Mouse (Mus musculus): ENCODE results near the gene Plekhb1. TPM values are rescaled to one million over a fixed set of nuclear protein-coding genes. Genes with fewer than 3 reads are reported as not detected.

The Plekhb1 gene
- total RNA-seq, 4 experiments from 2014 or later = 85.9 to 102 (median 98.0) TPM

DNA sequence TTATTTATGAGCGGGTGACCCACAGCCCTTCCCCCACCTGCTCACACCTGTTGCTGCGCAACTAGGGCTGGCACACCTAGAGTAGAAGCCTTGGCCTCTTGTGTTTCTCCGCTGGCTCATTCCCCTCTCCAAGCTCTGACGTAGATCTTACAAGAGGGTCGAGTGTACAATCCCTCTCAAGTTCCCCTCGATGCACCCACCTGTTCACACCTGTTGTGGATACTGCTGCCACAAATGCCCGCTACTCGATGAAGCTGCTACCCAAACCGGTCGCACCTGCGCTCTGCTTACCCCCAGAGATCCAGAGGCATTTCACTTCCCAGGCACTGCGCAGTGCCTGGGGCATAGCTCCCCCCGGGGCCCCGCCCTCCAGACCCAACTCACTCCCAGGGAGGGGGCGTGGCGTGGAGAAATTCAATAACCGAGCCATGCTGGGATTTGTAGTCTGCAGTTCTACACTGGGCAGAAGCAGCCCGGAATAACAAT, 4.1 kb downstream of the Plekhb1 start:
- peak; percentile 48 to 61 for DNase-seq (ENCODE audit: low spot score in 2 of 2)

DNA sequence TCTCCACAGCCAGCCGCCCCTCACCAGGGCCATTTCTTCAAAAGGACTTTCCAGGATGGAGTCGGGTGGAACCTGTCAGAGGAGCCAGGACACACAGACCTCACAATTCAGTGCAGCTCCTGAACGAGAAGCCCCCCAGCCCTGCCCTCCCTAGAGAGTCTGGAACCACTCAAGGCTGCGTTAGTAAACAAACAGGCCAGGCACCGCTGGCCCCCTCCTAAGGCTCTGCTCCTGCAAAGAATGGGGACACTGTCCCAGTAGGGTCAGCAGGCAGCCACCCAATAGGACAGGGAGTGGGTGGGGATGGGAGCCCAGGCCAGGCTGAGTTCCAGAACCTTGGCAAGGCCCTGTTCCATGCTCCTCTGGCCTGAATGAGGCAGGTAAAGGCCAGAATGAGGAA, 5.5 kb downstream of the Plekhb1 start:
- peak in 1 of 2 experiments; percentile 8 for DNase-seq (ENCODE audit: low spot score in 2 of 2)

DNA sequence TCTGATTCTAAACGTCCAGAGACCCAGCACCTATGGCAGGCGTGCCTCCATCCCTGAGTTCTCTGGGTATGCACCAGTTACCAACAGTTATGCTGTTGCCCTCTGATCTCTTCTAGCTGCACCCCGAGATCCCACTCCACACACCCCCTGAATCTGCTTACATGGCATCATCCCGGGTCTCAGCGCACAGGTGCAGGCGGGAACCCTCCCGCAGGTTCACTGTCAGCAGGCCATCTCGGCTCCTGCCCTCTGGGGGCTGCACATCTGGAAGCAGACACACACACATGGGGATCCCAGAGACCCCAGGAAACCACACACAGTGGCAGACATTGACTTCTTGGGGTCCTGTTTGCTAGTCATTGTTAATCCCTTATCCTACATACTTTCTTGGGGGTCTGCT, 7.8 kb downstream of the Plekhb1 start:
- no peak for DNase-seq (ENCODE audit: low spot score in 2 of 2)

DNA sequence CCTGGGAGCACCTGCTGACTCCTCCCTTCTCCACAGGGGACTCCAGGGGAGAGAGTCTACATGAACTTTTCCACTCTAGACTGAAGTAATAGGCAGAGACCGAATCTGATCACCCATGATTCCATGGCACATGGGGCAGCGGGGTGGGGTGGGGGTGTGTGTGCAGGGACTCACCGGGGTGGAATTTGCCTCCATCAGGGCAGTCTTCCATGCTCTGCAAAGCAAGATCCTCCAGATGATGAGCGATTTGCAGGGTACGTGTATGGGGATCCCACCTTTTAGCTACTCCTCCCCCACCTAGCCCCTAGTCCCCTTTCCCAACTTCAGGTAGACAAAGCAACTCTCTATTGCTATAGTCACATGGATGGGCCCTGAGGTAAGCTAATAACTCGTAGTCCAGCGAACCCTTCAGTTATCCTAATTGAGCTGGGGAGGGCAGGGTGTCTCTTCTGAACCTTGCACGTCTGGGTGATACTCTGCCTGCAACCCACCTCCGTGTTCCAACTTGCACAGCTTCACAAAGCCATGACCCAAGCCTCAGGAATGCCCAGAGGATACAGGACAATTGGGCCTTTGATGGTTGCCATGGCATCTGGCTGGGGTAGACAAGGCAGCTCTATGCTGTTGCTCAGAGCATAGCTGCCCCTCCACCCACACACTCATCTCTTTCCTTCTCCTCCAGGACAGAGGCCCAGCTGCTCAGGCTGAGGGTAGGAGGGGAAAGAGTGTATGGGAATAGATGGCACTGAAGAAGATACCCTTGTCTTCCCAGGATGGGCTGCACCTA, 8.5 kb downstream of the Plekhb1 start:
- DNase-seq (ENCODE audit: low spot score in 2 of 2) = no peak

DNA sequence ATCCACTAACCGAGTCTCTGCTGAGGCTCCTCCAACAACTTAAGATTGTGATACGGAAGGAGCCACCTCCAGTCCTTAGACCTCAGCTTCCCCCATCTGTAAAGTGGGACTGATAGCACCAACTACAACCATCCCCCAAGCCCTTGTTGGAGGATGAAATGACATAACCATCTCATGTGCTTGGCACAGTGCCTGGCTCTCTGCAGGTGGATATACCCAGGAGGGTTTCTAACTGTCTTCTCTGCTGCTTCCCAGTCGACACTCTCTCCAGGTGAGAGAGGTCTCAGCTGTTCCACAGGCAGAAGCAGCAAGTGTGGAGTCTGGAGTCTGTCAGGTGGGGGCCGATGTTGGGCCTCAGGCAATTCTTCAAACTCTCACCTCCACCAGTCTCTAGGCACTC, 11.2 kb downstream of the Plekhb1 start:
- no peak for DNase-seq (ENCODE audit: low spot score in 2 of 2)

DNA sequence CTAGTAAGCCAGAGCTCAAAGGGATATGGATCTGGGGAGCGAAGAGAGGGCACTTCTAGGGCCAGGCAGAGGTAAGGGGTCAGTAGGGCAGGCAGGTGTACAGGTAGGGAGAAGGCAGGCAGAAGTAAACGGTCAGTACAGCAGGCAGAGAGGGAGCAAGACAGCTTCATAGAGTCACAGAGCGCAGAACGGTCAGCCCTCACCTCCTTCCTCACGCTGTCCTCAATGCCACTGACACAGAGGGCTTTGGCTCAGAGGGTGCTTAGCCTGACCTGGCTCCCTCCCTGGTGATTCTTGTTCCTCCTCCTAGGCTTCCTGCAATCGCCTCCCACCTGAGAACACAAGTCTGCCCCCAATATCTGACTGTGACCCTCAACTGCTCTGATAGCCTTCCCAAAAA, 11.8 kb downstream of the Plekhb1 start:
- DNase-seq (ENCODE audit: low spot score in 2 of 2) = no peak

DNA sequence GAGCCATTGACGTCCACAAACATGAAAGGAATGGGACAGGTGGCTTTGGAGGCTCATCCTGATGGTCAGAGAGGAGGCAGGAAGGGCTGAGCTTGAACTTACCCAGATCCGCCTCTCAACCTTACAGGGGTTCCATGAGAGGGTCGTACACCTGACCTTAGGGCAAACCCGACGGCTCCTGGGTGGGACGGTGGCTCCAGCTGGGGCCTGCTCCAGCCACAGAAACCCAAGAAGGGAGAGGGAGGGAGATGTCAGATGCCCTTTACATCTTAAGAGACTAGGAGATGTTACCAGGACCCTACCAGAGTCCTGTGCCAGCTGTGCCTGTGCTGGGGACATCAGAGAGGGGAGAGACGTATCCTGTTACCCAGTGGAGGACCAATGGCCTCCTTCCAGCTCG, 12.4 kb downstream of the Plekhb1 start:
- DNase-seq (ENCODE audit: low spot score in 2 of 2) = no peak

DNA sequence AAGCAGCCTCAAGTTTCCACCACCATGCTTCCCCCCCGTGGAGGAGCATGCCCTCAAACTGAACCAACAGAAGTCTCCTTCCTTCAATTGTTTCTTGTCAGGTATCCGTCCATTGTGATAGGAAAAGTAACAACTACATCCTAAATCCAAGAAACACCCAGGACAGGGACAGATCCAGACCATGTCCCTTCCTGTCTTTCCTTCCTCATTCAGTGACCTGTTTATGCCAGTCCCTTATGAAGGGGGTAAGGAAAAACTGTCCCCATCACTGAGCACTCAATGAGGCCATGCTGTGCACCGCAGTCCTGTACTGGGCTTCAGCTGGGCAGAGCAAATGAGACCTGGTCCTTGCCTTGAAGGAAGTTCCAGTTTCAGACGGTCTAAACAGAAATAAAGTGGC, 13.1 kb downstream of the Plekhb1 start:
- no peak for DNase-seq (ENCODE audit: low spot score in 2 of 2)

DNA sequence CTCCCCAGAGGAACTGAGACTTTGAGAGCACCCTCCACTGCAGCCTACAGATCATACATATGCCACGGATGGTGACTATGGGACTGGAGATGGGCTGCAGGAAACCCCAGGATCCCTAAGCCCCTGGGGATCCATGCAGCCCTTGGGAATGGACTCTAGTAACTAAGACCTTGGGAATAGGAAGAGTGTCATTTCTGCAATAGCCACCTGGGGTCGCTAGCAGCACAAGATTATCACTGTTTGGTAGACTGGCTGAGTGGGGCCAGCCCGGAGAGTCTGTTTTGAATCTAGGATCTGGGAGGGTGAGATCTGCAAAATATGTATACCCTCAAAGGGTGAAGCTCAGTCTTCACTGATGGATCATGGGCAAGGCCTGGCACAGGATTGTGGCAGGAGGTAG, 17.1 kb downstream of the Plekhb1 start:
- peak; percentile 62 to 67 for DNase-seq (ENCODE audit: low spot score in 2 of 2)

DNA sequence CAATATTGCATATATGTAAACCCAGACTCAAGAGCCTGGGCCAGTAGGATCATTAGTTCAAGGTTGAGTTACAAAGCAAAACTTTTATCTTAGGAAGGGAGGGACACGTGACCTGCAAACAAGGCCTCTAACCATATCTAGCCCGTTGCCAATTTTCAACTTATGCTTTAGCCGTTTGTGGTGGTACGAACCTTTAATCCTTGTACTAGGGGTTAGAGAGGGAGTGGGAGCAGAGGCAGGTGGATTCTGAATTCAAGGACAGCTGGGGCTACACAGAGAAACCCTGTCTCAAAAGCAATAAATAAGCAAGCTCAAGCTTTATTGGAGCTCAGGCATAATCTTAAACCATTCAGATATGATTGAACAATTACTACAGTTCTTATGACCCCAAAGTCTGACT, 19.8 kb downstream of the Plekhb1 start:
- no peak for DNase-seq (ENCODE audit: low spot score in 2 of 2)

DNA sequence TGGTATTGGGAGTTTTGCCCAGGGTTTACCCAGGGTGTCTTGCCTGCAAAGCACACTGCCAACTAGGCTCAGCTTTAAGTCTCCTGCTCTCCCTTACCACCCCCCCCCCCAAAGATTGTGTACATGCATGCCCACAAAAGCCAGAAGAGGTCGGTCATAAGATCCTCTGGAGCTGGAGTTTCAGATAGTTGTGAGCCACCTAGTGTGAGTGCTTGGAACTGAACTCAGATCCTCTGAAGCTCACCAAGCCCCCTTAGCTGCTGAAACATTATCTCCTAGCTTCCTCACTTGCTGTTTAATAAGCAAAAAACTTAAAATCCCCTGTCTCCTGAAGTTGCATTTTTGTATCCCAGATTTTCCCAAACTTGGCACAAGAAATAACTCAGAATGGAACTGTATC, 24.6 kb downstream of the Plekhb1 start:
- no peak for DNase-seq (ENCODE audit: low spot score in 2 of 2)

DNA sequence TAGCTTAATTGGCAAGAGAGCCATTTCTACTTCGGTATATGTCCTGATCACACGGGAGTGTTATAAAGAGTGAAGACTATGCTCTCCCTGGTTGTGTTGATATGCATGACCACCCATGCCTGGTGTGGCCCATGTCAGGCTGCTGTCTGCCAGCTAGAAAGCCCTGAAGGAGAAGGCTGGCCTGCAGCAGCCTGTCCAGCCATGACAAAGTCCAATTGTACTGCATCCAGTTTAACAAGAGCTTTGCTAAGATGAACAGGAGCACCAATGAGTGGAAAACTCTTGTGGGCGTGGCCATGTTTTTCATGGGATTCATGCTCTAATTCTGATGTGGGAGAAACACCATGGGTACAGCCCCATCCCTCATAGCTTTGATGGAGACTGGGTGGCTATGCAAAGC, 37.7 kb downstream of the Plekhb1 start:
- no peak for DNase-seq (ENCODE audit: low spot score in 2 of 2)

DNA sequence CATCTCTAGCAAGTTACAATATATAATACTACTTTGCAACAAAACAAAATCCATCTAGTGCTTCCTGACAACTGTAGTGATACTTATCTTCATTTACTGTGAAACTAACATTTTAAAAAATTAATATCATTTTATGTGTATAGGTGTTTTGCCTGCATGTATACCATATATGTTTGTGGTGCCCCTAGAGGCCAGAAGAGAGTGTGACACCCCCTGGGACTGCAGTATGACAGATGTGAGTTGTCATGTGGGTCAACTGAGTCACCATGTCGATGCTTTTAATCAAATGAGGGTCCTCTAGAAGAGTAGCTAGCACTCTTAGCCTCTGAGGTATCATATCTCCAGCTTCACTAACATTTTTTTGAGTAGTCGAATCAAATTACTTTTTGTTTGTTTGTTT, 39.9 kb downstream of the Plekhb1 start:
- DNase-seq (ENCODE audit: low spot score in 2 of 2) = no peak

DNA sequence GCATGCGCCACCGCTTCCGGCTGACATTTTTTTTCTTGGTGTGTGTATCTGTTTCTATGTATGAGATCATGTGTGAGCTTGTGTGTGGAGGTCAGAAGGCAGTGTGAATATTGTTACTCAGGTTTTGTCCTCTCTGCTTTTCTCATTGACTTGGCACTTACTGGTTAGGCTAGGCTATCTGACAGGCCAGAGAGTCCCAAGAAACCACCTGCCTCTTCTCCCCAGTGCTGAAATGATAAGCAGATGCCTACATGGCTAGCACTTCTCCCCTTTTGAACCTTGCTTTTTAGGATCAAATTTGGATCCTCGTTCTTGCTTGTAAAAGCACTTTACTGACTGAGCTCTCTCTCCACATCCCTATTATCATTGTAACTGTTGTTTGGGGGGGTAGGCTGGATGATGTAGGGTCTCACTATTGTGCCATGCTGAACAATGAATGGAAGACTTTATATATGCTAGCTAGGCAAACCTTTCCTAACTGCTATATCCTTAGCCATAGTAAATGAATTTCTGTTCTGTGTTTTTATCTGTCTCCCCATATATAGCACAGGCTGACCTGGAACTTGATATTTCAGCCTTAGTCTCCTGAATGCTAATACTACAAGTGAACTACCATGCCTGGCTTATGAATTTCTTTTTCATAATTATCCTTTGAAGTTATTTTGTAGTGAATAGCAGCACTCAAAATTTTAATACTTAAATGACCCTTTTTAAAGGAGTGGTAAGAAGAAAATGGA, 45.9 kb downstream of the Plekhb1 start:
- no peak for DNase-seq (ENCODE audit: low spot score in 2 of 2)

DNA sequence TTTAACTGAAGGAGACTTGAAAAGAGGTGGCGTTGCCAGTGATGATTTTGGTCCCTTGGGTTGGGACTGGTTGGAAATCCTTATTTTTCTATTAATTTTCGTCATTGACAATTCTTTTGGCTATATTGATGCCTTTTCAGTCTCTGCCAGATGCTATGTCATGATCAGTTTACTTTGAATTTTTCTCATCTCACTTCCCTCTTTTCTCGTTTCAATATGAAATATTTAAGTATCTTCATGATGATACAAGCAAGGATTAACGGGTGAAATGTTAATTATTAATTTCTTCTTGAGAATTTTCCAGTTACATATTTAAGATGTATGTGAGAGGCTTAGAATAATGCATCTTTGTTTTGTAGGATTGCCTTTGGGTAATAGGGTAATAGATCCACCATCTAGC, 53.3 kb downstream of the Plekhb1 start:
- DNase-seq (ENCODE audit: low spot score in 2 of 2) = no peak

DNA sequence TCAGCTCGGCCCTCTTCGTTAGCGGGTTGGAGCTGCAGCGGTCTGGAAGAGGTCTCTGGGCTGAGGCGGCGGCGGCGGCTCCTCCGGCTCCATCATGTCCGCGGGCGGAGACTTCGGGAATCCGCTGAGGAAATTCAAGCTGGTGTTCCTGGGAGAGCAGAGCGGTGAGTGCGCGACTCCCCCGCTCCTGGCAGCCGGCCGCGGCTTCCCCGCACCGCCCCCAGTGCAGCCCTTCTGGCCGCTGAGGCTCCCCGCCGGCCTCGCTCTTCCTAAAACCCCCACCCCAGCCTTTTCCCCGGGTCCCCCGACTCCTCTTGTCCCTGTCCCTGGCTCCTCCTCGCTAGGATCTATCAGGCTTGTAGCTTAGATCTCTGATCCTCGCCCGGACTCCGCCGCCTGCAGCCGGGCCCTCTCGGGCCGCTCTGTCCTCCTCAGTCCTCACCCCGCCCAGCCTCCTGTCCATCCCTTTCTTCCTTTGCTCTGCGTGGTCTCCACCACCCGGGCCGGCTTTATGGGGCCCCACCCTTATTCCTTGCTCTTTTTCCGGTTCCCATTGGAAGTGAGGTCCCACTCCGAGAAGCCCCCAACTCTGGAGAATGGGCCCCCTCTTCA, 54.0 kb downstream of the Plekhb1 start, which contains the start of gene Mrpl48:
Mrpl48 (minus strand) TSS at position 172 of the 612 bp plus-strand sequence.
- peak; percentile 46 to 55 for DNase-seq (ENCODE audit: low spot score in 2 of 2)

DNA sequence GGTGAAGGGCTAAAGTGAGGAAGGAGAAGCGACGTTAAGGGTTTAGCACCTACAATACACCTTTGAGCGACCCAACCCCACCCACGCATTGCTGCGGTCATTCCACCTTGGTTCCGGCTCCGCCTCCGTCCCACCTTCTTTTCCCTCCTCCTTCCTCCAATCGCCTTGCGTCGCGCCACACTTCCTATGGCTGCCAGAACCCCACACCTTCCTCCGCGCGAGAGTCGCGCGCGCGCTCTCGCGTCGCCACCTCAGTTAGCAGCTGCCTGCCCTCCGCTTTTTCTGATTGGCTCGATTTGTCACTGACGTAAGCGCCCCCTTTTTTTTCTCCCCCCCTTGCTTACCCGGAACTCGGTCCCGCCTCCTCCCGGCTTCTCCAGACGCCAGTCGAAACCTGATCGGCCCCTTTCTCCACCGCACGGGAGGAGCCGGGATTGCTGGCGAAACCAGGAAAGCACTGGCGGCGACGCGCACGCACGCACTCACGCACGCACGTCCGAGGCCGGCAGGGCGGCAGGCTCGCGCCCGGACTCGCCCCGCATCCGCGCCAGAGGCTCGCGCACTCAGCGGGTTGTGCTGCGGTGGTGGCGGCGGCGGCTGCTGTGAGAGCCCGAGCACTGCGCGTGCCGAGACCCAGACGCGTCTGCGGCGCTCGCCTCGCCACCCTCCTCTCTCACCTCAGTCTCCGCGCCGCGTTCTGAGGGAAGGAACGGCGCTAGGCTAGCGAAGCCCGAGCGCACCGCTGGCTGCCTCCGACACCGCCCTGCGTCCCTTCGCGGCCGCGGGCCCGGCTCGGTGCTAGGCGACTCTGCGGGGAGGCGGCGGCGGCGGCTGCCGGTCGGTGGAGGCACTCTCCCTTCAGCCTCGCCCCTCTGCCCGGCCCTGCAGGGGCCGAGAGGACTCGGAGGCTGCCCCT, 54.7 kb downstream of the Plekhb1 start, which contains the start of gene Rab6a:
Rab6a (plus strand) TSS at position 197 of the 916 bp plus-strand sequence.
- DNase-seq (ENCODE audit: low spot score in 2 of 2) = peak; percentile 94 to 97

DNA sequence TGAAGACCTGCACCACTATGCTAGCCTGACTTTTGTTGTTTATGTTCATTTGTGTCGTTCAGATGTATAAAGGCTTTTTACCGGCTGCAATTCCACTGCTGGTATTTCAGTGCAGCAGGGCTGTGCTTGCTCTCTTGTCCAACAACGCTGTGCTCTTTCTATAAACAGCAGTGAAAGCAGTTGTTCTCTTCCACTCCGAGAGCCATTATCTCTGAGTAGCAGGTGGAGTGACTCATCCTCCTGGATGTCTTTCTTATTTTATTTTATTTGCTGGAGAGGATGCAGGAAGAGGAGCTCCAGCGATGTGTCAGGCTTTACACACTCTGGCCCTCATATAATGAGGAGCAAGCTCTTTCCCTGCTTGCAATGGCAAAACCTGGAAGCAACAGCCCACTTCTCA, 62.0 kb downstream of the Plekhb1 start:
- DNase-seq (ENCODE audit: low spot score in 2 of 2) = no peak

DNA sequence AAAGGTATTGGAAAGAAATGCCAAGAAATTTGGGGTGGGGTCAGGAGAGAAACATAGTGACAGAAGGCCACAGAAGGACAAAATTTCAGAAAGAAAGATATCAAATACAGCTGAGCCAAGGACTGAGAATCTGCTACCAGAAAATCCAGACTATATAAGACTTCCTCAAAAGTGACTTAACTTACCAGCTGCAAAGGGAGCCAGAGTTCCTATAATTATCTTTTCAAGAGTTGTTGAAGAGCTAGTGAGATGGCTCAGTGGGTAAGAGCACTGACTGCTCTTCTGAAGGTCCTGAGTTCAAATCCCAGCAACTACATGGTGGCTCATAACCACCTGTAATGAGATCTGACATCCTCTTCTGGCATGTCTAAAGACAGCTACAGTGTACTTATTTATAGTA, 68.9 kb downstream of the Plekhb1 start:
- no peak for DNase-seq (ENCODE audit: low spot score in 2 of 2)

Data from gastrocnemius, adult 8-10 months (tissue).